Mouse (Mus musculus) intestine, postnatal 0 days (tissue): ENCODE data around the gene Lonrf3. TPM values are rescaled to one million over a fixed set of nuclear protein-coding genes. Genes with fewer than 3 reads are reported as not detected.

Experiments used
- ATAC-seq: fragments of 200-750 bp; cut with Nextera tagmentation; 2 replicates; pipeline ENCODE4 v1.8.0; 2017; ENCODE audit warnings: mild to moderate bottlenecking, moderate TSS enrichment, moderate library complexity
- H3K27ac ChIP-seq: fragments of 300-500 bp; sonication (generic); 2 replicates; pipeline ENCODE4 v1.5.1; 2014; ENCODE audit warnings: mild to moderate bottlenecking, low read depth, low read length, moderate library complexity
- H3K27me3 ChIP-seq: fragments of 300-500 bp; sonication (generic); replicated peaks from 2 replicates; pipeline ENCODE4 v1.6.1; 2014; ENCODE audit warnings: low read length, mixed read lengths; ENCODE audit not compliant: control insufficient read depth, insufficient read depth
- H3K36me3 ChIP-seq: fragments of 300-500 bp; sonication (generic); 2 replicates; pipeline ENCODE4 v1.6.1; 2014; ENCODE audit warnings: mild to moderate bottlenecking, moderate library complexity; ENCODE audit not compliant: control insufficient read depth, insufficient read depth
- H3K4me1 ChIP-seq: fragments of 300-500 bp; sonication (generic); replicated peaks from 2 replicates; pipeline ENCODE4 v1.6.1; 2014; ENCODE audit warnings: antibody characterized with exemption, low read length, mixed read lengths; ENCODE audit not compliant: control insufficient read depth, insufficient read depth
- H3K4me2 ChIP-seq: fragments of 300-500 bp; sonication (generic); replicated peaks from 2 replicates; pipeline ENCODE4 v1.6.1; 2014; ENCODE audit warnings: low read depth, mild to moderate bottlenecking, moderate library complexity
- H3K4me3 ChIP-seq: fragments of 300-500 bp; sonication (generic); 2 replicates; pipeline ENCODE4 v1.5.1; 2014; ENCODE audit warnings: low read depth, low read length
- H3K9ac ChIP-seq: fragments of 300-500 bp; sonication (generic); 2 replicates; pipeline ENCODE4 v1.6.1; 2014; ENCODE audit warnings: mild to moderate bottlenecking, low read depth, low read length
- H3K9me3 ChIP-seq: fragments of 300-500 bp; sonication (generic); 2 replicates; pipeline ENCODE4 v1.6.1; 2016; ENCODE audit warnings: mixed run types; ENCODE audit not compliant: control insufficient read depth
- CTCF ChIP-seq: sonication (generic); IDR thresholded peaks from 2 replicates; pipeline ENCODE4 v1.5.1; 2016; ENCODE audit warnings: low read depth, mild to moderate bottlenecking, control low read depth, antibody characterized with exemption, moderate library complexity
- WGBS: fragments of 180-500 bp; shearing (Covaris S2); extraction: QIAGEN DNeasy Blood & Tissue Kit; methylation state at CpG from one replicate; pipeline ENCODE4 v1.1.7; 2014; 5-methylcytosine and 5-hydroxymethylcytosine counted together
- microRNA-seq: library from miRNA; unstranded; fragments of <30 nt; microRNA quantifications from one replicate; pipeline ENCODE4, GENCODE M21; 2016
- polyA plus RNA-seq: library from polyadenylated mRNA; unstranded; fragments of >200 nt; fragmentation: Nextera tagmentation; extraction: Ambion mirVana; gene quantifications from 2 replicates; pipeline ENCODE4 v1.2.1, GENCODE M21; 2015

The Lonrf3 gene
- polyA plus RNA-seq, 1 experiment from 2014 or later: 0.64 TPM

DNA sequence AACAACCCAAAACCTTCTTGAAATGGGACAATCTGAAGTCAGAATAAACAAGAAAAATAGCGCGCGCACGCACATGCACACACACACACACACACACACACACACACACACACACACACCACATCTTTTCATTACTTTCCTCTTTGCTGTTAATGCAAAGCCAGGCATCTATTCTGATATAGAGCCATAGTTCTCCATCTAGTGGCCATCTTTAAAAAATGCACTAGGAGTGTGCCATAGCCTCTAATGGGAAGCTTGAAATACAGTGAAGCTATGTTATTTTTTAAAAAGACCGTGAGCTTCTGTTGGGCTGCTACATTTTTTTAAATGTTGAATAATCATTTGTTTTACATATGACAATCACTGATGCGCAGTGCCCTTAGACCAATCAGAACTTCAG is 65.1 kb downstream of the Lonrf3 start:
- Histone ChIP-seq H3K27ac (no peak overlapping the region), H3K27me3 (no peaks in the 10 kb centered on the region), H3K4me3 (no peak overlapping the region), H3K9me3 (no peaks in the 10 kb centered on the region), H3K9ac (no peak overlapping the region), H3K4me1 (no peaks in the 10 kb centered on the region), H3K4me2 (no peak overlapping the region), H3K36me3 (no peaks in the 10 kb centered on the region)
- 47% methylated on average over 6 of the region's 6 CpGs for WGBS
- peak; percentile 68 for TF ChIP-seq CTCF
- no peak for ATAC-seq

DNA sequence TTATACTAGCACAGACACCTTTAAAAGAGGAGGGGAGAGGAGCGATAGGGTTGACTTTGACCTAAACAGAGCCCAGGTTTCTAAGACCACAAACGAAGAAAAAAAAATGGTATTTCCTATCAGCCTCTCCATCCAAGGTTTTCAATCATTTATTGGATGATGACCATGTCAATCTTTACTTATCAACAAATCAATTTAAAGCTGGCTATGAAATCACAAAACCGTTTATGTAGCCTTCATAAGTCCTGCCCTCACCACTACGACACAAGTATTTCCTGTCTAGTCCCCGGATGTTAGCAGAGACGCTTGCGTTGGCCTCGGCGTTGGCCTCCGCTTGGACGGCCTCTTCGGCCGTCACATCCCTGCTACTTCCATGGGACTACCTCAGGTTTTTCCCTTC is 72.8 kb downstream of the Lonrf3 start, which contains the start of gene Gm6268:
TSS of gene Gm6268 (plus strand) at position 301 of the 400 bp plus-strand sequence.
- H3K4me3 ChIP-seq: no peak within 1 kb of the TSS
- no peaks in the 10 kb centered on the region for H3K27me3 ChIP-seq
- WGBS: 88% methylated on average over 13 of the region's 13 CpGs
- no peaks in the 10 kb centered on the region for H3K9me3 ChIP-seq
- H3K4me2 ChIP-seq: no peak within 1 kb of the TSS
- no peak within 1 kb of the TSS for H3K9ac ChIP-seq
- H3K27ac ChIP-seq: no peak within 1 kb of the TSS
- ATAC-seq: no peak
- no peaks in the 10 kb centered on the region for H3K36me3 ChIP-seq
- no peaks in the 10 kb centered on the region for H3K4me1 ChIP-seq
- TF ChIP-seq CTCF: no peak

DNA sequence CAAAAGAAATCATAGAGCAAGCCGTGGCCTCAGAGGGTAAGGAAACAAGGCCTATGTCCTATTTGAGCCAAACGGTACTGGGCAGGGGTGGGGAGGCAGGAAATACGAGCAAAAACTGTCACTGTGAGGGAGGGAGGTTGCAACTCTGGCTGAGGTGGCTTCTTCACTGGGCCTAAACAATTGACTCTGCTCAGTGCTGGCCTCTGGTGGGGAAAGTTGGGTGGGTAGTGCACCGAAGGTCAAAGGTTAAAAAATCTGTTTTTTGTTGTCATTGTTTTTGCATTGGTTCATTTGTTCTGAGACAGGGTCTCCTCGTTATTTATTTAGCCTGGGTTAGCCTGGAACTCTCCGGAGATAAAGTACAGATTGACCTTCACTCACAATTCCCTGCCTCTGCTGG is 74.2 kb downstream of the Lonrf3 start:
- Histone ChIP-seq H3K4me1 (no peaks in the 10 kb centered on the region), H3K9ac (no peak overlapping the region), H3K4me3 (no peak overlapping the region), H3K9me3 (no peaks in the 10 kb centered on the region), H3K4me2 (no peak overlapping the region), H3K36me3 (no peaks in the 10 kb centered on the region), H3K27ac (no peak overlapping the region), H3K27me3 (no peaks in the 10 kb centered on the region)
- TF ChIP-seq CTCF: peak; percentile 53
- ATAC-seq: no peak
- WGBS: 65% methylated on average over 6 of the region's 6 CpGs

Small RNA genes lying within 50 kb of the gene (microRNA-seq; reads per million reads assigned to microRNA genes)
- not detected for gene Gm44485

Other genes with a start within 250 kb of the Lonrf3 start
- gene Il13ra1, start 216.2 kb upstream of the Lonrf3 start, polyA plus RNA-seq: 26.9 and 28.1 TPM in 2 replicates
- gene Zcchc12, start 132.4 kb upstream of the Lonrf3 start, polyA plus RNA-seq: 12.0 and 12.3 TPM in 2 replicates
- not detected in 2 replicates for gene Gm6268, start 72.9 kb downstream of the Lonrf3 start, polyA plus RNA-seq
- not detected in 2 replicates for gene Gm14569, start 163.5 kb downstream of the Lonrf3 start, polyA plus RNA-seq